Mouse (Mus musculus): ENCODE measurements around the gene Lsm3.

The Lsm3 gene

GRCm38 (mm10) chr6:91558565-91558964 is 42.8 kb downstream of the Lsm3 start:
- DNase-seq (ENCODE audit: low spot score): no peak

- no peak for DNase-seq (ENCODE audit: low spot score)
Observed at GRCm38 (mm10) chr6:91559371-91559770, 43.6 kb downstream of the Lsm3 start.

GRCm38 (mm10) chr6:91560186-91560585 is 44.5 kb downstream of the Lsm3 start:
- DNase-seq (ENCODE audit: low spot score): no peak

- no peak for DNase-seq (ENCODE audit: low spot score)
Observed at GRCm38 (mm10) chr6:91563031-91563430, 47.3 kb downstream of the Lsm3 start.

- DNase-seq (ENCODE audit: low spot score): no peak
Observed at GRCm38 (mm10) chr6:91566407-91566806, 50.7 kb downstream of the Lsm3 start.

Data from ovary, postnatal 10 days (tissue).